Mouse (Mus musculus): ENCODE results near the gene Rcc2.

The Rcc2 gene

GRCm38 (mm10) chr4:140709617-140710016 is 9.3 kb downstream of the Rcc2 start:
- no peak for DNase-seq (ENCODE audit: low spot score in 2 of 2)

- DNase-seq (ENCODE audit: low spot score in 2 of 2): no peak
These were observed 10.4 kb downstream of the Rcc2 start for GRCm38 (mm10) chr4:140710781-140711180.

GRCm38 (mm10) chr4:140711360-140711759 is 11.0 kb downstream of the Rcc2 start:
- DNase-seq (ENCODE audit: low spot score in 2 of 2): no peak

GRCm38 (mm10) chr4:140713480-140714365 is 13.4 kb downstream of the Rcc2 start:
- peak; percentile 82 to 92 for DNase-seq (ENCODE audit: low spot score in 2 of 2)

DNA sequence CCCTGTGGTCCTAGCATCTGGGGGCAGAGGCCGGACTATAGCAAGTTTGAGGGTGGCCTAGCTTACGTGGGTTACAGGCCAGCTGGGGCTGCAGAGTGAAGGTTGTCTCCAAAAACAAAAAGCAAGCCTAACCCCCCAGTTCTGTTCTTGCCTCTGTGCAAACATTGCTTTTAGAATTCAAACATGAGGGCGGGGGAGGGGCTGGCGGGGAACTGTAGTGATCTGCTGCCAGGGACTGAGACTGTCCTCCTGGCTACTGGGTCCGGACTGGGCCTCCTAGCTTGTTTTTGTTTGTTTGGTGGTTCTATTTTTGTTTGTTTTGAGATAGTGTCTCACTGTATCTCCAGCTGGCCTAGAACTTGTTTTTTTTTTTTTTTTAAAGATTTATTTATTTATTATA is 14.2 kb downstream of the Rcc2 start:
- no peak for DNase-seq (ENCODE audit: low spot score in 2 of 2)

DNA sequence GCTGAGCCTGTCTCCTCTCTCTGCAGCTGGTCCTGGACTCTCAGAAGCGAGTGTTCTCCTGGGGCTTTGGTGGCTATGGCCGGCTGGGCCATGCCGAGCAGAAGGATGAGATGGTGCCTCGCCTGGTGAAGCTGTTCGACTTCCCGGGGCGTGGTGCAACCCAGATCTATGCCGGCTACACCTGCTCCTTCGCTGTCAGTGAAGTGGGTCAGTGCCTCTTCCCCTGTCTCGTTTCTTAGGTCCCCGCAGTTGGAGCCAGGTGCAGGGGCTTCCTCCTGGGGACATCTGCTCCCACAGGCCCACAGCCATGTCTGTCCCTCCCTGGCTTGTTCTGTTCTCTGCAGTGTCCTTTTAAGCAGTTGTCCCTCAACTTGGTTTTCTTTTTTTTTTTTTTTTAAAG is 16.7 kb downstream of the Rcc2 start:
- no peak for DNase-seq (ENCODE audit: low spot score in 2 of 2)

GRCm38 (mm10) chr4:140718436-140718835 is 18.1 kb downstream of the Rcc2 start:
- no peak for DNase-seq (ENCODE audit: low spot score in 2 of 2)

DNA sequence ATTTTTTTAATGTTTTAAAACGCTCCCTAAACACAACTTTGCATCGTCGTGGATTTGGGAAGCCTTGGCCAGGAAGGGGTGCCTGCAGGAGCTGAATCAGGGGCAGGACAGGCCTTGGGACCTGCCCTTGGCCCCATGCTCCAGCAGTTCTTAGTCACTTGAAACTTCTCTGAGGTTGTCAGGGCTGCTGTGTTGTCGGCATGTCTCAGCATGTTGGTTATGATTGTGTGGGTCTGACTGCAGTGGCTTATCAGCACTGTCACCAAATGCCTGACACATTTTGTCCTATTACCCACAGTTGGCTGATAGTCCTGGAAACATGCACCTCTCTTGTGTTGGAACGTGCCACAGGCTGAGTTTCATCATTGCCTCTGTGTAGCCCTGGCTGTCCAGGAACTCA is 19.8 kb downstream of the Rcc2 start:
- no peak for DNase-seq (ENCODE audit: low spot score in 2 of 2)

DNA sequence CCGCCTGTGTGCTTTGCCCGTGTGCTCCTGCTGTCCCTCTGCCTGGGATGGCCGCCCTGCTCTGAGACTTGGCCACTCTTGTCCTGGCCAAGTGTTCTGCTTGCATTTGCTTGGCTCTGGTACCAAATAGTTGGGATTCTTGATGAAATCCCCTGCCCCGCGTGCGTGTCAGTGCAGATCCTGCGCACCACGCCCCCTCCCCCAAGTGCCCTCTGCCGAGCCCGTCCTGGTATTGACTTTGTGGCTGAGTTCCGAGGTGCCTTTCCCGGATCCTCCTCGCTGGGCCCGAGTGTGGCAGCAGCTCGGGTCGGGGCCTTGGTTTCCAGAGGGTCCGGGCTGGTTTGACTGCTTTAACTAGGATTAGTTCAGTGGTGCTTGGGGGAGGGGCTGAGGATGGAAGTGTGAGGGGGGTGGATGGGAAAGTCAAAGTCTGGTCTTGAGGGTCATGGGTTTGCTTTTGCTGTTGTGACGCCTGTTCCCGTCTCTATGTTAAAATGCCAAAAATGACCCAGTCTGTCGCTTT is 21.7 kb downstream of the Rcc2 start:
- DNase-seq (ENCODE audit: low spot score in 2 of 2): no peak

DNA sequence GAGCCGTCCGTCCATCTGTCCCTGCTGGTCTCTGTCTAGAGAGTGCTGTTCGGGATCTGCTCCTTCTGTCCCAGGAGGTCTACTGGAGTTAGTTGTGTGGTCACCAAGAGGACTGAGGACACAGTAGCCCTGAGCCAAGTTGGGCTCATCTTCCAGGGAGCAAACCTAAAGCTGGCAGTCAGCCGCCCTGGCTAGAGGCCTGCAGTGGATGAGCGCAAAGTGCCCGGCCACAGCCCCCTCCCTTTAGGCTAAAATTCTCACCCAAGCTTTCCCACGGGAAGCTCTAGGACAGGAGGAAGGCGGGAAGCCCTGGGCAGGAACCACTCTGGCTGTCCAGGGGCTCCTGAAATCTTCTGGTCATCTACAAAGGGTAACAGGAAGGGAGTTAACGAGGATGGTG is 22.4 kb downstream of the Rcc2 start:
- DNase-seq (ENCODE audit: low spot score in 2 of 2): no peak

- no peak for DNase-seq (ENCODE audit: low spot score in 2 of 2)
These were observed 22.9 kb downstream of the Rcc2 start for GRCm38 (mm10) chr4:140723192-140723591.

DNA sequence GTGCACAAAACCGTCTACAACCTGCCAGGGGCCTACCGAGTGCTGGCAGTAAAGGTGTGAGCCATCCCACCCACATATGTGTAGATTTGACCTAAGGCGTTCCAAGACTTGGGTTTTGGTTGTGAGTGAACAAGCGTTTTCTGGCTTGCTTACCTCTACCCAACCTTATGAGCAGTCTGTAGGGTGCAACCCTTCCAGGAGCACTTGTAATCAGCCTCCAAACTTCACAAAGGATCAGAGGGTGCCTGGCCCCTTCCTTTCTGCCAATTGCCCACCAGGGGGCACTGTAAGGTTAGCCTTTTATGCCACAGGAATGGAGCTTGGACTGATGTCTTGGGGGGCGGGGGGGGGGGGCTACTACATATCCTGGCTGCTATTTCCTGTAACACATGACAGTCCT is 23.5 kb downstream of the Rcc2 start:
- no peak for DNase-seq (ENCODE audit: low spot score in 2 of 2)

- DNase-seq (ENCODE audit: low spot score in 2 of 2): no peak
These were observed 24.4 kb downstream of the Rcc2 start for GRCm38 (mm10) chr4:140724739-140725138.

GRCm38 (mm10) chr4:140726907-140727306 is 26.6 kb downstream of the Rcc2 start:
- DNase-seq (ENCODE audit: low spot score in 2 of 2): no peak

DNA sequence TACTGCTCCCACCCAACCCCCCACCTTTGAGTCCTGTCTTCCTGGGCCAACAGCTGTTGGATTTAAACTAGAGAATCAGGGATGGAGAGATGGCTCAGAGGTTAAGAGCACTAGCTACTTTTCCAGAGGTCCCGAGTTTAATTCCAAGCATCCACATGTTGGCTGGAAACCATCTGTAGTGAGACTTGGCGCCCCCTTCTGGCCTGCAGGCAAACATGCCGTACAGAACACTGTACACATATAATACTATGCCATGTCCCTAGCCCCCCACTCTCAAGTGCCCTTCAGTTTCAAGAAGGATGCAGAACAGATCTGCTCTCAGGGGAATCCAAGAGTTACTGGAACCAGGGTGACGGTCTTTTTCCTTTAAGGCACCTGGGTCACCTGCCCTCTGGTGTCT is 31.3 kb downstream of the Rcc2 start:
- DNase-seq (ENCODE audit: low spot score in 2 of 2): no peak

DNA sequence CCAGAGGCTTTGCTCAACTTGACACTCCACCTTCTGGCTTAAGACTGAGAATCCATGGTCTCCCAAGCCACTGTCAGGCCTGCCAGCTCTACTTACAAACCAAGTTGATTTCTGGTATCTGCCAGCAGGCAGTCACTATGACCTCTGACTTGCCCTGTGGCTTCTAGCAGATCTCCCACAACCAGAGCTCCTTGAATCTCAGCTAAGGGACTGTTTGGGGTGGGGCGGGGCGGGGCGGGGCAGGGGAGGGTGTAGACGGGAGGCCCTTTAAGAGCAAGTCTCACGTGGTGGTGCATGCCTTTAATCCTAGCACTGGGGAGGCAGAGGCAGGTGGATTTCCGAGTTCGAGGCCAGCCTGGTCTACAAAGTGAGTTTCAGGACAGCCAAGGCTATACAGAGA is 32.5 kb downstream of the Rcc2 start:
- no peak for DNase-seq (ENCODE audit: low spot score in 2 of 2)

- DNase-seq (ENCODE audit: low spot score in 2 of 2): no peak
These were observed 40.3 kb downstream of the Rcc2 start for GRCm38 (mm10) chr4:140740655-140741054.

DNA sequence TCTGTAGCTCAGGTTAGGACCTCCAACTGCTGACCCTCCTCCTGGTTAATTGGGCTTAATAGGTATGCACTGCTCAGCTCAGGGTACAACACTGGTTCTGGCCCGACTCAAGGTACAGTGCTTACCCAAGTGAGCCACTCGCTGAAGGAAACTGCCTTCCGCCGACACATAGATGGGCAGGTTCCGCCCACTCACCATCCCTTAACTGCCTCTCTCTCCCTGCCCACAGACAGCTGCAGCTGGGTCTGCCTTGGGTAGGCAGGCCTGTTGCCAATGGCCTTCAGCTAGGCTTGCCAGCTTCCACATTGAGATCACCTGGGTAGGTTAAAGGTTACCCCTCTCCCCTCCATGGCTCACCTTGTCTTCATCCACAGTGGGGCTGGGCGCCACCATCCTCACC is 41.1 kb downstream of the Rcc2 start:
- DNase-seq (ENCODE audit: low spot score in 2 of 2): no peak

GRCm38 (mm10) chr4:140742543-140742942 is 42.2 kb downstream of the Rcc2 start, which contains the start of gene Padi6:
Gene Padi6, minus strand, starts transcription at chr4:140742643.
- no peak for DNase-seq (ENCODE audit: low spot score in 2 of 2)

- no peak for DNase-seq (ENCODE audit: low spot score in 2 of 2)
These were observed 42.7 kb downstream of the Rcc2 start for GRCm38 (mm10) chr4:140743086-140743485.

- peak; percentile 62 to 81 for DNase-seq (ENCODE audit: low spot score in 2 of 2)
These were observed 44.3 kb downstream of the Rcc2 start for GRCm38 (mm10) chr4:140744654-140745053.

GRCm38 (mm10) chr4:140747978-140748377 is 47.6 kb downstream of the Rcc2 start:
- DNase-seq (ENCODE audit: low spot score in 2 of 2): no peak

DNA sequence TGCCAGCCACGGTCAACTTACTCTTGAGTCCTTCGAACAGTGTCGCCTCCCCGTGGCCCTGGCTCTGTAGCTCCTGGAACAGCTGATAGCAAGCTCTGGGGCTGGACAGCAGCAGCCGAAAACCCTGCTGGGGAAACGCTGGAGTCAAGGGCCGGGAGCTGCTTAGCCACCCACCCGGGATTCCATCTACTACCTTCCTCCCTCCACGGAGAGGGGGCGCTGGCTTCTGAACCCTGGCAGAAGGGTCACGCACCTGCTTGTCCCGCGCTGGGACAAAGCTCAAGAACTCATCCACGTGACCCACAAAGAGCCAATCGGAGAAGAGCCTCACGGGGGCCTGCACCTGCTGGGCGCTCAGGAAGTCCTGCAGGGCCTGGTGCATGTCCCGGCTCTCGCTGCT is 50.0 kb downstream of the Rcc2 start:
- DNase-seq (ENCODE audit: low spot score in 2 of 2): peak; percentile 54 to 77

All from spleen, postnatal 4 days (tissue).